Mouse (Mus musculus) MN1 (cell line): ENCODE measurements around the gene Olfr564.
A peak's percentile ranks its signal among the peaks of the same experiment; 100 is the strongest.

ENCODE experiments used
- DNase-seq: peaks from one replicate; pipeline ENCODE4 v3.0.0-alpha.2; 2016; ENCODE audit warnings: low spot score

Gene Olfr564

DNA sequence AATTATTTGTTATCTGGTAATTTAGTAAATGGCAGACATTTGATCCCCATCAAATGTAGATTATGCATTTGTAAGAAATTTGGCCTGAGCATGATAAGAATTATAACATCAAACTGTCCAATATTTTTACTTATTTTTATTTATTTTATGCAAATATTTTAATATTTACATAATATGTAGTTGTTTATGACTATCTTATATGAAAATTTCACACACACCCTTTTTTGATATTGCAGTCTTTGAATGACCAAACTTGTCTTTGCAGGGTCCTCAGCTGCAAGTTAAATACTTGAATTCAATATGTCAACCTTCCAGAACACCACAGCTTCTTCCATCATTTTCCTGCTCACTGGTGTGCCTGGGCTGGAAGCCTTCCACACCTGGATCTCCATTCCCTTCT is at the start of gene Olfr564:
TSS of gene Olfr564 (plus strand) at position 301 of the 400 bp plus-strand sequence.
- no peak for DNase-seq

DNA sequence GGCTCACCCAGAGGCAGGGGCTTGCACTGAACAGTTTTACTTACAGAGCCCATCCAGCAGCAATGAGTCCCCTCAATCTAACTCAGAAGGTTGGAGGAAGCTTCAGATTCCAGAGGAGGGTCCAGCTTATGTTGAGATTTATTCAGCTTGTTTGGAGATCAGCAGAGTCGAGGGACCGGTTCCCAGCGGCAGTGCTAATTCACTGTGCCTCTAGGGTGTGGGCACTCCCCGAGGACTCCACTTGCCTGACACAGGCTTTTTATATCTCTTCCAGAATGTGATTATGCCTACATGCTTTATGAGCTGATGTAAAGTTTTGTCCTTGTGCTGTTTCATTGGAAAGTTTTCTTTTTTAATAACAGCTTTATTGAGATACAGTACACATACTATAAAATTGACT is 44.0 kb upstream of the Olfr564 start, which contains the start of the genes Olfr560 and Olfr78:
TSS of gene Olfr560 (minus strand) at position 101 of the 400 bp plus-strand sequence.
TSS of gene Olfr78 (minus strand) at position 206 of the 400 bp plus-strand sequence.
- peak; percentile 24 for DNase-seq

DNA sequence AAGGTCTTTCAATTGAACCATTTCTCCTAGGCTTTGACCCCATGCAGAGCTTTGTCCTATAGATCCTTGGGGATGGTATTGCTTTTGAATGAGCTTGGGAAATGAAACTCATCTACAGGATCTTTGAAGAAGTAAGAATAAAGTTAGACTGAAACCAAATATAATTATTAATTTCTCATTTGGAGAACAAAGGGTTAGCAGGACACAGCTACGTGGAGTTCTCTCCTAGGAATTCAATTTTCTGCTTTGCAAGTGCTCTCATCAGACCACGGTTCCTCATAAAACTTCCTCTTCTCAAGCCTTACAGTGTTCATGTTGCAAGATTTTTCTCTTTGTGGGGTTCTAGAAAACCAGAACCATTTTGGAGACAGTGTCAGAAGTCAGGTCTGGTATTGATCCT is 32.4 kb upstream of the Olfr564 start, which contains the start of gene Olfr561:
TSS of gene Olfr561 (plus strand) at position 301 of the 400 bp plus-strand sequence.
- DNase-seq: no peak
